ENCODE assay signal across 7 mouse cellular contexts in genomic region chr2:50609086-50609485, GRCm38 (mm10).
DNase-seq lines count a peak whose midpoint lies in the region; ATAC-seq lines count a peak whose summit lies in the region.

No protein-coding gene starts in this region.

- no peak overlapping the region for H3K4me3 ChIP-seq in forebrain, embryonic 16.5 days (replicated peaks; ENCODE audit: low read length)

- no peak overlapping the region for H3K9ac ChIP-seq in forebrain, embryonic 16.5 days (replicated peaks; ENCODE audit: low read depth, low read length)

- H3K9me3 ChIP-seq in forebrain, embryonic 16.5 days (ENCODE audit: control insufficient read depth, low read length): no peaks in the 10 kb centered on the region

- H3K27me3 ChIP-seq in forebrain, embryonic 16.5 days (replicated peaks; ENCODE audit: control insufficient read depth, insufficient read depth, low read length): no peaks in the 10 kb centered on the region

- DNase-seq in ovary, adult 18-20 months (ENCODE audit: low spot score): peak; percentile 46
- no peak for DNase-seq in ovary, postnatal 10 days (ENCODE audit: low spot score)
- peak; percentile 54 for DNase-seq in brain, adult 2 months (ENCODE audit: low read depth, low spot score)
- DNase-seq in heart, adult 9 months (ENCODE audit: low spot score in 2 of 2): peak; percentile 51 to 52
- DNase-seq in lung, postnatal 10 days: peak; percentile 66
- no peak for DNase-seq in left cerebral cortex, adult 11 months (ENCODE audit: low spot score)

- no peaks in the 10 kb centered on the region for H3K36me3 ChIP-seq in forebrain, embryonic 16.5 days (ENCODE audit: control insufficient read depth, insufficient read depth)

- ATAC-seq in forebrain, embryonic 16.5 days: no peak

- no peak overlapping the region for H3K27ac ChIP-seq in forebrain, embryonic 16.5 days (ENCODE audit: low read length)

- no peaks in the 10 kb centered on the region for H3K4me1 ChIP-seq in forebrain, embryonic 16.5 days (replicated peaks; ENCODE audit: control insufficient read depth, insufficient read depth, low read length)

- WGBS in forebrain, embryonic 16.5 days: 63% methylated on average over 1 of the region's 1 CpGs

- H3K4me2 ChIP-seq in forebrain, embryonic 16.5 days (ENCODE audit: low read length): no peak overlapping the region

Comparison
In these comparisons a context has a peak if more than half of its experiments do, and no peak if none do; other contexts are left out.
1. DNase-seq: peak in ovary, adult 18-20 months (single experiment), brain, adult 2 months (single experiment), heart, adult 9 months (2 of 2) and lung, postnatal 10 days (single experiment); none in ovary, postnatal 10 days (single experiment) and left cerebral cortex, adult 11 months (single experiment).